In genomic region chr13:112989541-112989940, GRCm38 (mm10) we compare ENCODE assay signal across 8 mouse cellular contexts. TPM values are rescaled to one million over a fixed set of nuclear protein-coding genes. Genes with fewer than 3 reads are reported as not detected.
A peak's percentile ranks its signal among the peaks of the same experiment; 100 is the strongest.
DNase-seq lines count a peak whose midpoint lies in the region; ATAC-seq and TF ChIP-seq lines count a peak whose summit lies in the region.
"Had no signal": no experiment of that assay in that cellular context is flagged by ENCODE, and none has a peak within 500 bp of the region (broad histone marks: within the 10 kb centered on the region; RNA-seq: fewer than 3 reads in every experiment).

No protein-coding gene starts in this region.

- no peak for TF ChIP-seq CTCF in liver, postnatal 0 days (IDR thresholded peaks at IDR 0.05; ENCODE audit: low read depth)

- H3K9me3 ChIP-seq in megakaryocyte, embryonic 14.5 days, result no peaks in the 10 kb centered on the region; the same call in 1 of the 2 replicates
- H3K9me3 ChIP-seq in forebrain, embryonic 13.5 days (replicated peaks), result no peaks in the 10 kb centered on the region
- no peaks in the 10 kb centered on the region for H3K9me3 ChIP-seq in liver, postnatal 0 days (ENCODE audit: low read length)
- H3K9me3 ChIP-seq in stomach, embryonic 15.5 days, result no peaks in the 10 kb centered on the region

- no peak overlapping the region for H3K27ac ChIP-seq in forebrain, embryonic 13.5 days
- H3K27ac ChIP-seq in liver, postnatal 0 days (ENCODE audit: low read depth), result no peak overlapping the region
- H3K27ac ChIP-seq in stomach, embryonic 15.5 days, result no peak overlapping the region
- H3K27ac ChIP-seq: layer of hippocampus, adult 2 months had no signal

- no peak for DNase-seq in liver, postnatal 0 days
- no peak for DNase-seq in spleen, postnatal 10 days (ENCODE audit: low spot score in 2 of 2)
- DNase-seq in layer of hippocampus, adult 18-20 months (ENCODE audit: low spot score in 2 of 2), result no peak

- no peak overlapping the region for H3K9ac ChIP-seq in forebrain, embryonic 13.5 days
- no peak overlapping the region for H3K9ac ChIP-seq in liver, postnatal 0 days (replicated peaks)
- no peak overlapping the region for H3K9ac ChIP-seq in stomach, embryonic 15.5 days

- no peak for TF ChIP-seq EP300 in liver, postnatal 0 days (IDR thresholded peaks at IDR 0.05; ENCODE audit: low read depth)

- H3K27me3 ChIP-seq in megakaryocyte, embryonic 14.5 days (replicated peaks), result peaks cover 89% of the 10 kb centered on the region
- H3K27me3 ChIP-seq in forebrain, embryonic 13.5 days, result peaks cover 89% of the 10 kb centered on the region
- H3K27me3 ChIP-seq in liver, postnatal 0 days (ENCODE audit: insufficient read depth, low read length), result peaks cover 87% of the 10 kb centered on the region
- H3K27me3 ChIP-seq in stomach, embryonic 15.5 days (replicated peaks), result peaks cover 81% of the 10 kb centered on the region

- 1% methylated on average over 23 of the region's 23 CpGs for WGBS in forebrain, embryonic 13.5 days
- WGBS in liver, postnatal 0 days (ENCODE audit: insufficient replicate concordance), result 3% methylated on average over 23 of the region's 23 CpGs
- WGBS in stomach, embryonic 15.5 days, result under 1% methylated on average over 23 of the region's 23 CpGs

- H3K36me3 ChIP-seq in megakaryocyte, embryonic 14.5 days (replicated peaks; ENCODE audit: low read length), result no peaks in the 10 kb centered on the region
- H3K36me3 ChIP-seq in forebrain, embryonic 13.5 days (ENCODE audit: poor library complexity, severe bottlenecking), result no peaks in the 10 kb centered on the region
- no peaks in the 10 kb centered on the region for H3K36me3 ChIP-seq in liver, postnatal 0 days (replicated peaks; ENCODE audit: insufficient read depth, low read length)
- H3K36me3 ChIP-seq in stomach, embryonic 15.5 days, result no peaks in the 10 kb centered on the region

- peak overlapping the region; percentile 85 for H3K4me3 ChIP-seq in megakaryocyte, embryonic 14.5 days (replicated peaks)
- peak overlapping the region; percentile 5; the same call in 1 of the 2 replicates for H3K4me3 ChIP-seq in forebrain, embryonic 13.5 days
- peak overlapping the region; percentile 58 for H3K4me3 ChIP-seq in liver, postnatal 0 days (ENCODE audit: low read depth, low read length)
- H3K4me3 ChIP-seq in stomach, embryonic 15.5 days (replicated peaks), result no peak overlapping the region; the same call in 1 of the 2 replicates

- H3K4me1 ChIP-seq in megakaryocyte, embryonic 14.5 days, result peaks cover 65% of the 10 kb centered on the region
- peaks cover 59% of the 10 kb centered on the region for H3K4me1 ChIP-seq in forebrain, embryonic 13.5 days
- H3K4me1 ChIP-seq in liver, postnatal 0 days (ENCODE audit: insufficient read depth), result peaks cover 20% of the 10 kb centered on the region
- peaks cover 40% of the 10 kb centered on the region for H3K4me1 ChIP-seq in stomach, embryonic 15.5 days

- no peak for ATAC-seq in megakaryocyte, adult 5-6 weeks (ENCODE audit: poor library complexity, severe bottlenecking)
- ATAC-seq in forebrain, embryonic 13.5 days, result no peak
- ATAC-seq in liver, postnatal 0 days, result no peak
- no peak for ATAC-seq in stomach, embryonic 15.5 days (ENCODE audit: insufficient read depth, low FRiP score, low read depth)

- H3K4me2 ChIP-seq in forebrain, embryonic 13.5 days, result 0 out of 2 replicates have a peak overlapping the region, but pooled peaks have one; percentile 3
- peak overlapping the region; percentile 86 for H3K4me2 ChIP-seq in liver, postnatal 0 days (ENCODE audit: low read depth, low read length)
- peak overlapping the region; percentile 99 for H3K4me2 ChIP-seq in stomach, embryonic 15.5 days

RNA-seq across cellular contexts. Expression of gene Ccno, which starts 1.9 kb away (rescaled TPM):
- 0.67 TPM in 1 of 2 replicates, not detected in the other for polyA plus RNA-seq in megakaryocyte, embryonic 14.5 days (2012; ENCODE audit: insufficient read depth, low replicate concordance)
- 2.8 and 4.7 TPM in 2 replicates for total RNA-seq in megakaryocyte, adult 5-6 weeks (2015)
- total RNA-seq in megakaryocyte, adult 5-6 weeks (2017), result 4.1 and 5.9 TPM in 2 replicates
- 1.9 and 4.4 TPM in 2 replicates for polyA plus RNA-seq in forebrain, embryonic 13.5 days (2015; fragmentation: Nextera tagmentation; extraction: Ambion mirVana)
- polyA plus RNA-seq in liver, postnatal 0 days (2015; fragmentation: Nextera tagmentation; extraction: Ambion mirVana), result 0.58 TPM in 2 replicates
- 0.50 and 0.67 TPM in 2 replicates for polyA plus RNA-seq in stomach, embryonic 15.5 days (2015; fragmentation: Nextera tagmentation; extraction: Ambion mirVana)
- 1 to 10 TPM; 4.8 to 5.3 TPM for total RNA-seq in layer of hippocampus, adult 18-20 months (2021)

RNA-seq across cellular contexts. Expression of gene Mcidas, which starts 4.1 kb away (rescaled TPM):
- not detected in 2 replicates for polyA plus RNA-seq in megakaryocyte, embryonic 14.5 days (2012; ENCODE audit: insufficient read depth, low replicate concordance)
- not detected in 2 replicates for total RNA-seq in megakaryocyte, adult 5-6 weeks (2015)
- not detected in 2 replicates for total RNA-seq in megakaryocyte, adult 5-6 weeks (2017)
- polyA plus RNA-seq in forebrain, embryonic 13.5 days (2015; fragmentation: Nextera tagmentation; extraction: Ambion mirVana), result 1.4 and 2.4 TPM in 2 replicates
- not detected in 2 replicates for polyA plus RNA-seq in liver, postnatal 0 days (2015; fragmentation: Nextera tagmentation; extraction: Ambion mirVana)
- 0.21 and 0.35 TPM in 2 replicates for polyA plus RNA-seq in stomach, embryonic 15.5 days (2015; fragmentation: Nextera tagmentation; extraction: Ambion mirVana)
- under 1 TPM; 0.36 to 0.52 TPM for total RNA-seq in layer of hippocampus, adult 18-20 months (2021)

RNA-seq across cellular contexts. Expression of gene Cdc20b, which starts 45.4 kb away (rescaled TPM):
- polyA plus RNA-seq in megakaryocyte, embryonic 14.5 days (2012; ENCODE audit: insufficient read depth, low replicate concordance), result not detected in 2 replicates
- not detected in 2 replicates for total RNA-seq in megakaryocyte, adult 5-6 weeks (2015)
- total RNA-seq in megakaryocyte, adult 5-6 weeks (2017), result not detected in 2 replicates
- 0.63 and 0.92 TPM in 2 replicates for polyA plus RNA-seq in forebrain, embryonic 13.5 days (2015; fragmentation: Nextera tagmentation; extraction: Ambion mirVana)
- not detected in 2 replicates for polyA plus RNA-seq in liver, postnatal 0 days (2015; fragmentation: Nextera tagmentation; extraction: Ambion mirVana)
- polyA plus RNA-seq in stomach, embryonic 15.5 days (2015; fragmentation: Nextera tagmentation; extraction: Ambion mirVana), result not detected in 2 replicates
- not detected for total RNA-seq in layer of hippocampus, adult 18-20 months (2021)

RNA-seq across cellular contexts. Expression of gene Gpx8, which starts 56.7 kb away (rescaled TPM):
- polyA plus RNA-seq in megakaryocyte, embryonic 14.5 days (2012; ENCODE audit: insufficient read depth, low replicate concordance), result not detected in 2 replicates
- 0.85 TPM in 1 of 2 replicates, not detected in the other for total RNA-seq in megakaryocyte, adult 5-6 weeks (2015)
- 1.9 TPM in 1 of 2 replicates, not detected in the other for total RNA-seq in megakaryocyte, adult 5-6 weeks (2017)
- polyA plus RNA-seq in forebrain, embryonic 13.5 days (2015; fragmentation: Nextera tagmentation; extraction: Ambion mirVana), result 62.8 and 63.5 TPM in 2 replicates
- 5.5 and 5.8 TPM in 2 replicates for polyA plus RNA-seq in liver, postnatal 0 days (2015; fragmentation: Nextera tagmentation; extraction: Ambion mirVana)
- polyA plus RNA-seq in stomach, embryonic 15.5 days (2015; fragmentation: Nextera tagmentation; extraction: Ambion mirVana), result 137 and 143 TPM in 2 replicates
- total RNA-seq in layer of hippocampus, adult 18-20 months (2021), result 1 to 10 TPM; 3.9 to 5.0 TPM

Comparison
In these comparisons a context has a peak if more than half of its experiments do, and no peak if none do; other contexts are left out.
1. H3K4me2 ChIP-seq: peak in every context shown above with its lines; median percentile 99 in stomach, embryonic 15.5 days; 86 in liver, postnatal 0 days; 3 in forebrain, embryonic 13.5 days.